Mouse (Mus musculus) erythroblast, embryonic 14.5 days (primary cell): ENCODE results near the gene Plekhg1.

Experiments
- GATA1 ChIP-seq: IDR thresholded peaks from 2 replicates; pipeline ENCODE4 v1.6.1; 2012; ENCODE audit warnings: low read length, inconsistent platforms, mixed read lengths
- TAL1 ChIP-seq: IDR thresholded peaks from 3 replicates; pipeline ENCODE4 v1.6.1; 2012; ENCODE audit warnings: low read length, inconsistent platforms, mixed read lengths

DNA sequence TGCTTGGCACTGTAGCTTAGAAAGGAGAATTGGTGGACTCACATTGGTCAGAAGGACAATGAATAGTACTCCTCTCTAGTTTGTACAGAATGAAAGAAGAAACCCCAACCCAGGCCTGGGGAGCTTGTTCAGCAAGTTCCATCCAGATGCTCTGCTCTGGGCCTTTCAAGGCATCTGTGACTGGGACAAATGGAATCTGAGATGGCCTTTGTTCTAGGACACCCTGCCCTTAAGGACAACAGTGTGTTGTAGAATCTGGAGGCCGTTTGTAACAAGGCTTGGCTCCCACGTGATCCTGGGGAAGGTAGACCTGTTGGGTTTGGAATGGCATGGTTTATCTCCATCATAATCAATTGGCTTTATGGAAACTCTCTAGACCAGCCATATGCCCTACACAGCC lies 141.0 kb downstream of the Plekhg1 start:
- TF ChIP-seq TAL1: no peak
- no peak for TF ChIP-seq GATA1
